Mouse (Mus musculus) embryo, embryonic 11 days (tissue): ENCODE results near the gene Rnd2.
"Not testable (repeated sequence)": the region's sequence is repeated elsewhere in the genome, so short reads cannot be mapped to it uniquely, and the experiment has no call there.

Experiments used
- DNase-seq: peaks from one replicate; pipeline ENCODE4 v3.0.0-alpha.2; 2015

The Rnd2 gene

DNA sequence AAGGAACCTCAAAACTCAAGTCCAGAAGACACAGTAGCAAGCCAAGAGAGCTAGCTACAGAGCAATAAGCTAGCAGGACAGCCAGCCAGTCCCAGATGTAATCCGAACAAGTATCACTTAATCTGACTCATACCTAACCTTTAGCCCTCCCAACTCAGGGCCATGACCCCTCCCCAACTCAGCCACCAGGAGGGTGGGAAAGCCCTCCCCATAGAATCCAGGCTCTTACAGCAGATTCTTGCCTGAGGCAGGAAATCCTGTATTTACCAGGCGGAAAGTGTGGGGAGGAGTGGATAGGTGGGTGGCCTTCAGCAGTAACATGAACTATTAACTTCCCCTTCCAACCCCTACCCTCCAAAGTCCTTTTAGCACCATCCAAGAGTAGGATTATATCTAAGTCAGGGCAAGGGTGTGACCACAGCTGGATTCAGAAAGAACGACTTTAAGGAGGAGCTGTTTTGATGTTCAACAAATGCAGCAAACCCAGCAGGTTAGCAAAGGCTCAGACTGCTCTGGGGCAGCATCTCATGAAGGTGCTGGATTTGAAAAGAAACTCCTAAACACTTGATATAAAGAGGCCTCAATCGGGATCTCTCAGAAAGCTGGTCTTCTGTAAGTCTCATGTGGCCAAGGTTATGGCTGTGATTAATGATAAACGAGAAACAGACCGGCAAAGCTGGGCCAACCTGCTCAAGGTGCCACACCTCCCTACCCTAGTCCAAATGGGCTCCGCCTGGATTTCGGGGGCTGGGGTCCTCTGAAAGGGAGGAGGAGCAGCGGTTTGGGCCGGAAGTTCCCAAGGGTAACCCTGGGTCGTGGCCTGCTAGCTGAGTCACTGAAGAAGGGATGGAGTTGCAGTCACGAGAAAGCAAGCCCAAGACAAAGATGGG, at the start of gene Rnd2:
Rnd2 (plus strand) TSS at position 789 of the 890 bp plus-strand sequence.
- DNase-seq, result no peak

DNA sequence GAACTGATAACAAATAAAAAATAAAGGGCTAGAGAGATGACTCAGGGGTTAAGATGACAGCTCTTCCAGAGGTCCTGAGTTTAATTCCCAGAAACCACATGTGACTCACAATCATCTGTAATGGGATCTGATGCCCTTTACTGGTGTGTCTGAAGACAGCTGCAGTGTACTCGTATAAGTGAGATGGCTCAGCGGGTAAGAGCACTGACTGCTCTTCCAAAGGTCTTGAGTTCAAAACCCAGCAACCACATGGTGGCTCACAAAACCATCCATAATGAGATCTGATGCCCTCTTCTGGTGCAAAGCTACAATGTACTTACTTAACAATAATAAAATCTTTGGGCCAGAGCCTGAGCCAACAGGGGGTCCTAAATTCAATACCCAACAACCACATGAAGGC, 49.5 kb upstream of the Rnd2 start:
- DNase-seq, result no peak

DNA sequence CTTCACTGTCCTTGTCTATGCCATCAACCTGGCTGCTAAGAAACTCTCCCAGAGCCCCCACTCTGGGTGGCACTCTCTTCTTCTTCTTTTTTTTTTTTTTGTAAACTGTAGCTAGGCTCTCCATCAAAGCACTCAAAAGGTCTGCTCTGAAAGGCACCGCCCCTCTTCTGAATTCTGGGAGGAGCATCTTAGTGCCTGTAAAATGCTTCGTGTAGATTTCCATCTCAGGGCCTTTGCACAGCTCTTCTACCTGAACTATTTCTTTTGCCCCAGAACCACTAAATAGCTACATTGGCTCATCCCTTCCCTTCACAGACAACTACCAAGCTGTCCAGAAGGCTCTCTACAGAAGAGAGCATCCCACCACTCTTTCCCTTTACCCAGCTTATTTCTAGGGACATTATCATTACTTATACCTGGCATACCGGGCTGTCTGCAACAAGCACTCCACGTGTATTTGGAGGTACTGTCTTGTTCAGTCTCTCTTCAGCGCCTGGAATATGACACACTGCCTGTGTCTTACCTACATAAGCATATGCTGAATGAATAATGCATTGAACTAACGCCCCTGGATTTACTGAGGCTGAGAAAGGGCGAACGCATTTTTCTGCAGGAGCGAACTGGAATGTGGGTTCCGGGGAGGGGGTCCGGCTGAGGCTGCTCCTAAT, 48.2 kb upstream of the Rnd2 start:
- peak; percentile 37 for DNase-seq

DNA sequence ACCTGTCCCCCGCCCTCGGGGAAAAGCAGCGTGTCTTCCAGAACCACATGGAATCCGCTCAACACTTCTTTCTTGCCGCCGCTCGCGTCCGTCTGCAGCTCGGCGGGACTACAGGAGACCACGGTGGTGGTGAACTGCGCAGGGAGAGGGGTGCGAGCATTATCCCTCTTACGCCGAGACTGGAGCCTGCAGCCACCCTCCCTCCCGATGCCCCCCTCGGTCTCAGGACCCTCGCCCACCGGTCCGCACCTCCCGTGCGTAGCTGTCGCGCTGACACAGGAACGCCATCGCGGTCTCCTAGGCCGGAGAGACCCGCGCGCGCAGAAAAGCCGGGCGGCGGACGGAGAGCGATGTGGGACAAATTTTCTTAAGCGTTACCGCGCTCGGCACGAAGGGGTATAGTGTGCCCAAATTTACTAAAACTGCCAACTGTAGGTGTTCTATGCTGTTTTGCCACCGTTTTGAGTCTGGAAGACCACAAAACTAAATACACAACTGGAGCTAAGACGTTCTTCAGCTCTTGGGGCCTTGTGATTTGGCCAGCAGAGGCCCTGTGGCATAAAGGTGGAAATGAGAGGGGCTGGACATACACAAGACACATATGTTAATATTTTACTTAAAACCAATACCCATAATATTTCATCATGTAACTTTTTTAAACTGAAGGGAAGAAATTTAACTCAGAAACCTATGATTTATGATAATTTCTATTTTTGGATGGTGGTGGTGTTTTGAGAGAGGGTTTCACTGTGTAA, 47.5 kb upstream of the Rnd2 start, which contains the start of gene Aarsd1:
Aarsd1 (minus strand) TSS at position 515 of the 755 bp plus-strand sequence.
- peak; percentile 91 for DNase-seq

DNA sequence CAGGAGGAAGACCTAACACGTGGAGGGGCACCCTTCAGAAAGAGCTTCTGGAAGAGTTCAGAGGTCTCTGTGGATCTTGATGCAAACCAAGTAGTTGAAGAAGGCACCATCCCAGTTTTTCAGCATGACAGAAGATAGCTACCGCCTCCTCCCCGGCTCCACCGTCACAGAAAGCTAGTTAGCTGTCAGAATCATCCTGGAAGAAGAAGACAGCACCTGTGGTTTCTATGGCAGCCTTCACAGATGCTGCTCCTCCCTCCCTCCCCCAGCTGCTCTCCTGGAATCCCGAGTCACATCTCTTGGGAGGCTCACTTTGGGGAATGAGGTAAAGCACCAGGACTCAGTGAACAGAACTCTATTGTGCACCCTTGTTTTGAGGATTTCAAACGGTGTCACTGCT, 45.8 kb upstream of the Rnd2 start:
- DNase-seq, result no peak

DNA sequence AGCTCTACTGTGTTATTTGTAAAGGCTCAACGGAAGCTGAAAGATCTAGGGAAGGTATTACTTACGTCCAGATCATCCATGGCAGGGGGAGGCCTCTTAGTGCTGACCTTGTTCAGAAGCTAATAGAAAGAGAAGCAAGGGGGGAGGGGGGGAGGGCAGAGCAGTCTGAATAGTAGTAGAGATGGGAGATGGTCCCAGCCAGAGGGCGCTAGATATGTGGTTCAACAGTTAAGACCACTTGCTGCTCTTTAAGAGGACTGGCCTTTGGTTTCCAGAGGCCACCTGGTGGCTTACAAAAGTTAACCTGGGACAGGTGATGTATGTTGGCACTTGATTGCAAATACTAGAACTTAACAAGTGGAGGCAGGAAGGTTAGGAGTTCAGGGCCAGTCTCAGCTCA, 45.2 kb upstream of the Rnd2 start:
- peak; percentile 25 for DNase-seq

DNA sequence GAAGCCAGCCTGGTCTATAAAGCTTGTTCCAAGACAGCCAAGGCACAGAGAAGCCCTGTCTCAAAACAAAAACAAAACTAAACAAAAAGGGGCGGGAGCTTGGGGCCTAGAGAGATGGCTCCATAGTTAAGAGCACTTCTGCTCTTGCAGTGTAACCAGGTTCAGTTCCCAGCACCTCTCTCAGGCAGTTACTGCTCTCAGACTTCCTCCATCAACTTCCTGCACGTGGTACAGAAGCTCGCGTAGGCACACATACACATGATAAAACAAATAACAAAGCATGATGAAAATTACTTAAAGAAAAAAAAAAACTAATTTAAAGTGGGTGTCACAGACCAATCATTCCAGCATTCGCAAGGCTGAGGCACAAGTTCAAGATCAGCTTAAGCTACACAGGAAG, 44.7 kb upstream of the Rnd2 start:
- DNase-seq, result no peak

DNA sequence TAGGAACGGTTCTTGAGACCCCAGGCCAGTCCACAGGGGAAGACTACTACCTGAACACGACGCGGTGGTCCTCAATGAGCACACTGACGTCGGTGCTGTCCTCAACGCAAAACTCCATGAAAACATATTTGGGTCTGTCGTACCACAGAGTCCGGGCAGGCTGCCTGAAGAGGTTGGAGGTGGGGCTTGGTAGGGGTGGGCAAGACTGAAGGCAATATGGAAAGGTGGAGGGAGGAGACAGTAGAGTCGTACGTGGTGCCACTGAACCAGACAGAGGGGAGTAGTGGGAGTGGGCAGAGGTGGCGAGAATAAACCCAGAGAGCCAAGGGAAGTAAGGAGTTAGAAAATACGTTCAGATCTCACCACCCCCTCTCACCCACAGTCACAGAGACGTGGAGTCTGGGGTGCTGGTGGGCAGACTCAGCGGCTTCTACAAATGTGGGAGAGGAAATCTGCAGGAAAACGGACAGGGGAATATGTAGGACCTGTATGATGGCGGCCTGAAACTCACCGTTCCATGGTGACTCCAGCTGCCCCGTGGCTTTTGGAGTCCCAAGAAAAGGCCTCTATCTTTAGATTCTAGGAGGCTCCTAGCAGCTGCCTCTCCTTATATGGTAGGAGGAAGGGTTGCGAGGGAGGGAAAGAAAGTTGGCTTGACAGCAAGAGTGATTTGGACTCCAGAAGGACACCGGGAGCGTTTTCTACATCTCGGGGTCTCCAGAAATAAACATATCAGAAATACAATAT, 40.5 kb upstream of the Rnd2 start, which contains the start of gene Gm27029:
Gm27029 (minus strand) TSS at position 692 of the 747 bp plus-strand sequence.
- DNase-seq, result peak; percentile 13

DNA sequence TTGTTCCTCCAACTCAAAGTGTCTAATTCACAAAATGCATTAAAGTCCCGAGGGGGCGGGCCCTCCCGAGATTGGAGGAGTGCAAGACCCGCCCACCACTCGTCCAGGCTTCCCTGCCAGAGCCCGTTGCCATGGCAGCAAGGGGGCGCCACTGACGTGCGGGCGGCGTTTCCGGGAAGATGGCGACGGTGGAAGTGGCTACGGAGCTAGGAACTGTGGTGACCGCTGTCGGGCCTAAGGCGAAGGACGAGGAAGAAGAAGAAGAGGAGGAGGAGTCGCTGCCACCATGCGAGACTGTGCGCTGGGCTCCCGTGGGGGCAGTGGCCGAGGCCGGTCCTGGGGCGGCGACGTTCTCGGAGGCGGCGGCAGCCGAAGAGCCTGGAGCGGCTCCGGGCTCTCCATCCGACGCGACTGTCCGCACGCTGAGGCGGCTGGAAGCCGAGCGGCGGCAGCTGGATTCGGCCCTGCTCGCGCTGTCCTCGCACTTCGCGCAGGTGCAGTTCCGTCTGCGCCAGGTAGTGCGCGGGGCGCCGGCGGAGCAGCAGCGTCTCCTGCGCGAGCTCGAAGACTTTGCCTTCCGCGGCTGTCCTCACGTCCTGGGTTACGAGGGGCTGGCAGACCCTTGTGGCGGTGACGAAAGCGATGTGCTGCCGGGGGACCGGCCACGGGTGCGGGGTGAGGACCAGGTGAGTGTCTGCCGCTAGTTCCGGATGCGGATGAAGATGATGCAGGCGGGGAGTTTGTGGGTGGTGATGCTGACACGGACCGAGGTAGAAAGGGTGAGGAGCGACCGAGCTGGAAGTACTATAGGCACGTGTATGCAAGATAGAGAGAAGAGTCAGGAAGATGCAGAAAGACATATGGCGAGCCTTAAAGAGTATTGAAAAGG, 39.6 kb upstream of the Rnd2 start, which contains the start of the genes Rundc1 and Ptges3l:
Rundc1 (plus strand) TSS at position 161 of the 889 bp plus-strand sequence.
Ptges3l (minus strand) TSS at position 409 of the 889 bp plus-strand sequence.
- peak; percentile 99 for DNase-seq

DNA sequence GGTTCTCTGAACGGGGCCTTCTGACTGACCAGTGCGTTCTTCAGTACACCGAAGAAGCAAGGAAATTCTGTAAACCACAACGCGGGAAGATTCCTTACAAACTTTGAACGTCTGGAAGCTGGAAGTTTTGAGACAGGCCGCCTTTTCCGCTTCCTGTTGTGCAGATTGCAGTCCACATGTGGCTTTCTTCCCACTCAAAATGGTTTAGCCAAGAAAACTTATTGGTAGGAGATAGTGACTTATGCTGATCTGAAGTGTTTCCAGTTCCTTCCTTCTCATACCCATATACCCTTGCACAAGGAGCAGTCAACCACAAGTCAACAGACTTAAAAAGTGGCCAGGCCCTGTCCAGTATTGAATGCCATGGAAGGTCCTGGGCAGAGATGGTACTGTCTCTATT, 38.6 kb upstream of the Rnd2 start:
- DNase-seq, result no peak

DNA sequence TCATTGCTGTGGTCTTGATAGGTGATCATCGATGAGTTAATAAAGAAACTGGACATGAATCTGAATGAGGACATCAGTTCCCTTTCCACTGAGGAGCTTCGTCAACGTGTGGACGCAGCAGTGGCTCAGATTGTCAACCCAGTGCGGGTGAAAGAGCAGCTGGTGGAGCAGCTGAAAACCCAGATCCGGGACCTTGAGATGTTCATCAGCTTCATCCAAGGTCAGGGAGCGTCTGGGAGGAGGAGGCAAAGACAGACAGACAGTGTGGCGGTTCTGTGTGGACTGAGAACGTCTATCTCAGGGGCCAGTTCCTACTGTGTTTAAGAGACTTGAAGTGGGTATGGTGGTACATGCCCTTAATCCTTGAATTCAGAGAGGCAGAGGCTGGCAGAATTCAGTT, 33.5 kb upstream of the Rnd2 start:
- no peak for DNase-seq

DNA sequence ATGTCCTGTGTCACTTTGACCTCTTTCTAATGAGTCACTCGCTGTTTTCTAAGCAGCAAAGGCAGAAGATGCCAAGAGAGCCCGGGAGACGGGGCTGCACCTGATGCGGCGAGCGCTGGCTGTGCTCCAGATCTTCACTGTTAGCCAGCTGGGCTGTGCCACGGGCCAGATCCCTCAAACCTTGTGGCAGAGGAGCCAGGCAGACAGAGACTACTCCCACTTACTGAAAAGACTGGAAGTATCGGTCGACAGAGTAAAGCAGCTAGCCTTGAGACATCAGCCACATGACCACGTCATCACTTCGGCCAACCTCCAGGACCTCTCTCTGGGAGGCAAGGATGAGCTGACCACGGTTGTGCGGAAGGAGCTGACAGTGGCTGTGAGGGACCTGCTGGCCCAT, 31.4 kb upstream of the Rnd2 start:
- DNase-seq, result no peak

DNA sequence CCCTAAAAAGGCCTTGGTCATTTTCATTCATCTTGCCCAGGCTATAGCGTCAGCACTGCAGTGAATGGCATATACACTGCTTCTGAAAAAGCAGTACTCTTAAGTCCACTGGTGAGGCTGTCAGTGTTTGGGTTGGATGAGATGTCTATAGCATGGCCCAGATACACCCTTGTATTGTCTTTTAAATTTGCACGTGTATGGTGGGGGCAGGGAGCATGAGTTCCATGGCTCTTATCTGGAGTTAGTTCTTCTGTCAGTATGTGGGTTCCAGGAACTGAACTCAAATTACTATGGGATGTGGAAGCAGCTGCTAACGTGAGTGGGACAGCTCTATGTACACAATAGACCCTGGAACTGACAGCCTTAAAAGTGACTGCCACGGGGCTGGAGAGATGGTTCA, 29.0 kb upstream of the Rnd2 start:
- no peak for DNase-seq

DNA sequence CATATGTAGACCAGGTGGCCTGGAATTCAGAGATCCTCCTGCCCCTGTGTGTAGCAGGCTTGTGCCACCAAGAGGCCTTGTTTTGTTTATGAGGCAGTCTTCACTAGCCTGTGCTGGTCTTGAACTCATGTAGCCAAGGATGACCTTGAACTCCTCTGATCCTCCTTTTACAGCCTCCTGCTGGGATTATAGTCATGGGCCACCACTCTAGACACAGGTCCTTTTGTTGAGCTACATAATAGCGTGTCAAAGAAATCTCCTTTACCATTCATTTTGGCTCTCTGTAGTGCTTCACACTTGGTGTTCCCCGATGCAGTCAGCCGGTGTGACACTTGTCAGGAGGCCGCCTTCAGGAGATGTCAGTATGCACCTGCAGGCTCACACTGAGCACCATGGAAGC, 27.9 kb upstream of the Rnd2 start:
- DNase-seq, result no peak

DNA sequence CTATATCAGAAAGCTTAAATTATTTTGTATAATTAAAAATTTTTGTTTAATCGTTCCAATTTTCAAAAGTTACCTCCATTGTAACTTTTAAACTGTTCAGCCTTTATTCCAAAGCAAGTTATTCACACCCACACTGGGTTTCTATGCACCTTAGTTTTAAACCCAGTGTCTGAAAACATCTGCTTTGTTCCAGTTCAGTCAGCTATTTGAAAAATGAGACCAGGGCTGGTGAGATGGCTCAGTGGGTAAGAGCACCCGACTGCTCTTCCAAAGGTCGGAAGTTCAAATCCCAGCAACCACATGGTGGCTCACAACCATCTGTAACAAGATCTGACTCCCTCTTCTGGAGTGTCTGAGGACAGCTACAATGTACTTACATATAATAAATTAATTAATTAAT, 26.8 kb upstream of the Rnd2 start:
- DNase-seq, result not testable (repeated sequence)

DNA sequence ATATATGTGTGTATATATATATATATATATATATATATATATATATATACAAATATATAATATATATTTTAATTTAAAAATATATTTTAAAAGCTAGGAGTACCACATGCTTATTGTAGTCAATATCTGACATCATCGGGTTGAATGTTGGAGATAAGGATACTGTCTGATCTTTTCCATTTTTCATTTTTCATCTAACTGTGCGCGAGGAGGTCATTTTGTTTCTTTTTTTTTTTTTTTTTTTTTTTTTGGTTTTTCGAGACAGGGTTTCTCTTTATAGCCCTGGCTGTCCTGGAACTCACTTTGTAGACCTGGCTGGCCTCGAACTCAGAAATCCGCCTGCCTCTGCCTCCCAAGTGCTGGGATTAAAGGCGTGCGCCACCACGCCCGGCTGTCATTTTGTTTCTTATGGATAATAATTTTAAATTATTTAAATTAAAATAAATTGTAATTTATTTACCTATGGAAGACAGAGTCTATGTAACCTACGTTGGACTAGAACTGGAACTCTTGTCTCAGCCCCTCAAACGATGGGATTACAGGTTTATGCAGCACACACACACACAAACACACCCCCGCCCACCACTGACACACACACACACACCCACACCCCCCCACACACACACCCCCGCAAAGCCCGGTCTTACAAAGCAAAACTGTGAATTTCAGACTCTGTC, 23.2 kb upstream of the Rnd2 start:
- DNase-seq, result not testable (repeated sequence)

DNA sequence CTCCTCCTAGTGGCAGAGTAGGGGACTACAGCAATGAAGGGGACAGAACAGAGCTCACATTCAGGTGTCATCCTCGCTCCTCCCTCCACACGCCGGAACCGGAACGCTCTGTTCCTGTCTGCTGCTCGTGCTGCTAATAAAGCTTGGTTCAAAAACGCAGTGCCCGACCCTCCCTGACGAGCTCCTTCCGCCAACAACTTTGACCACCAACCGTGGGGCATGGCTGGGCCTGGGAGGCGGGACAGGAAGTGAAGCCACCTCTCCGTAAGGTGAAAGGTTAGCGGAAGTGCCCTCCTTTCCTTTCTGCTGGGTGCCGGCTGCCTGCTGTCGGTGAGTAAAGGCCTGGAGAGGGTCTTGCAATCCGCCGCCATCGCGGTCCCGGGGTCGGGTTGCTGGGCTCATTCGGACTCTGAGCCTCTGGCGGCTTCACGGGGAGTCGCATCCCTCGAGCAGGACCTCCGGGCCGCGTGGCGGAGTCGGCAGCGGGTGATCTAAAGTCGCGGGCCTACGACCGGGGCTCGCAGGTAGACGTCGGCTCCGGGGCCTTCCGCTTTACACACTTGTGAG, 22.6 kb upstream of the Rnd2 start, which contains the start of gene Rpl27:
Rpl27 (plus strand) TSS at position 172 of the 567 bp plus-strand sequence.
- DNase-seq, result peak; percentile 98

DNA sequence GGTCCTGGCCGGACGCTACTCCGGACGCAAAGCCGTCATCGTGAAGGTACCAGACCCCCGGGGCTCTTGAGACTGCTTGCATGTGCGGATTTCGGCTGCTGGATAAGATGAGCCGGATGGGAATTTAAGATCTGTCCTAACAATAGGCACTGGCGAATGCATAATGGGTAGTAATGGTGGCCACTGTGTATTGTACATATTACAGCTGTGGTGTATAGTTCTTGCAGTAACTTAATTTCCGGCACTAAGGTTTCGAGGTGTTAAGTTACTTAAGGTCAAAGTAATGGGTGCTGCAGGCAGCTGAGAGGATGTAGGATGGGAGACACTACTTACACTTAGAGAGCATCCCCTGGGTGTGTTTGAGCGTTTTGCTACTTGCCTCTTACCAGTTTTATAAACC, 22.0 kb upstream of the Rnd2 start:
- no peak for DNase-seq

DNA sequence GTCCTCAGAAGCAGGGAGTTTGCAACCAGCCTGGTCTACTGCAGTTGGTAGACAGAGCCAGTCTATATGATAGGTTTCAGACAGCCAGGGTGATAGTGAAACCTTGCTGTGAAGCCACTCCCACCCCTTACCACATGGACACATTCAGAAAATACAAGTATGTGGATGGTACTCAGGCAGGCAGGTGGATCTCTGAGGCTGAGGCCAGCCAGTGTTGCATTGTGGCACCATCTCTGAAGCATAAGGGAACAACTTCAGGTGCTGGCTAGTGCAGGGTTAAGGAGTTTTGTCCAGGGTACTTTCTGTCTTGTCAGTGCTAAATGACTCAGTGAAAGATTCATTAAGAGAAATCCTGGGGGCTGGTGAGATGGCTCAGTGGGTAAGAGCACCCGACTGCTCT, 18.5 kb upstream of the Rnd2 start:
- no peak for DNase-seq

DNA sequence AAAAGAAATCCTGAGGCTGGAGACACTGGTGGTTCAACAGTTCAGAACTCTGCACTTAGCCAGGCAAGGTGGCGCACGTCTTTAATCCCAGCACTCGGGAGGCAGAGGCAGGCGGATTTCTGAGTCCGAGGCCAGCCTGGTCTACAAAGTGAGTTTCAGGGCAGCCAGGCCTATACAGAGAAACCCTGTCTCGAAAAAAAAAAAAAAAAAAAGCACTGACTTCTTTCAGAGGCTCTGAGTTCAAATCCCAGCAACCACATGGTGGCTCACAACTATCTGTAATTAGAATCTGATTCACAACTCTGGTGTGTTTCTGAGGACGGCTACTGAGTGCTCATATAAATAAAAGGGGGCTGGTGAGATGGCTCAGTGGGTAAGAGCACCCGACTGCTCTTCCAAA, 17.9 kb upstream of the Rnd2 start:
- not testable (repeated sequence) for DNase-seq
